Mouse (Mus musculus): ENCODE results near the gene Cmtm7.

DNA sequence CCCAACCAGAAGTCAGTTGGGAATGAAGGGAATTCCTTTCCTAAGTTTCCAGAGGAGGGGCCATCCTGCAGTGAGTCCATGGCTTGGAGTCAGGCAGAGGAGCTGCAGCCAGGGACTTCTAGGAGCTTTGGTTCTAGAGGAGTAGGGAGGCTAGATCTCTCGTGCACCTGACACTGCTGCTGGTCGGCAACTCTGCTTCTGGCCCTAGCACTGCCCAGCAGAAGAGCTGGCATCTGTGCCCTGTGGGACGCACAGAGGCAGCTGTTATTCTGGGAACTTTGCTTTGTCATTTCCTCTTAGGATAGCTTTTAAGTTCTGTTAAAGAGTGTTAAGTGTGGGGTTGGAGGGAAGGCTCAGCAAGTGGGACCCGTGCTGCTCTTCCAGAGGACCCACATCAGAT, 36.0 kb downstream of the Cmtm7 start:
- TF ChIP-seq TAL1 (IDR thresholded peaks at IDR 0.05; ENCODE audit: low read length) (no peak), GATA1 (IDR thresholded peaks at IDR 0.05; ENCODE audit: low read length) (no peak)
